Mouse (Mus musculus) heart, embryonic 13.5 days (tissue): ENCODE measurements around the gene 4931428F04Rik. TPM values are rescaled to one million over a fixed set of nuclear protein-coding genes. Genes with fewer than 3 reads are reported as not detected.
"Not testable (repeated sequence)": the region's sequence is repeated elsewhere in the genome, so short reads cannot be mapped to it uniquely, and the experiment has no call there.

ENCODE experiments used
- ATAC-seq: fragments of 200-750 bp; cut with Nextera tagmentation; 2 replicates; pipeline ENCODE4 v1.8.0; 2017; ENCODE audit warnings: moderate TSS enrichment; ENCODE audit not compliant: insufficient number of reproducible peaks, low FRiP score, low TSS enrichment; ENCODE audit errors: extremely low read depth
- H3K27ac ChIP-seq: fragments of 300-500 bp; sonication (generic); replicated peaks from 2 replicates; pipeline ENCODE4 v1.5.1; 2015; ENCODE audit warnings: moderate library complexity, mild to moderate bottlenecking, inconsistent platforms
- H3K27me3 ChIP-seq: fragments of 300-500 bp; sonication (generic); replicated peaks from 2 replicates; pipeline ENCODE4 v1.6.1; 2015; ENCODE audit warnings: mild to moderate bottlenecking, inconsistent platforms
- H3K36me3 ChIP-seq: fragments of 300-500 bp; sonication (generic); 2 replicates; pipeline ENCODE4 v1.6.1; 2015; ENCODE audit warnings: mild to moderate bottlenecking, inconsistent platforms
- H3K4me1 ChIP-seq: fragments of 300-500 bp; sonication (generic); 2 replicates; pipeline ENCODE4 v1.6.1; 2015; ENCODE audit warnings: inconsistent platforms
- H3K4me2 ChIP-seq: fragments of 300-500 bp; sonication (generic); 2 replicates; pipeline ENCODE4 v1.6.1; 2015; ENCODE audit warnings: inconsistent platforms, mild to moderate bottlenecking, moderate library complexity
- H3K4me3 ChIP-seq: fragments of 300-500 bp; sonication (generic); 2 replicates; pipeline ENCODE4 v1.5.1; 2015; ENCODE audit warnings: moderate library complexity, mild to moderate bottlenecking, inconsistent platforms
- H3K9ac ChIP-seq: fragments of 300-500 bp; sonication (generic); 2 replicates; pipeline ENCODE4 v1.6.1; 2015; ENCODE audit warnings: inconsistent platforms, mild to moderate bottlenecking, moderate library complexity
- H3K9me3 ChIP-seq: fragments of 300-500 bp; sonication (generic); 2 replicates; pipeline ENCODE4 v1.6.1; 2016; ENCODE audit warnings: inconsistent platforms
- WGBS: fragments of 180-500 bp; shearing (Covaris S2); methylation state at CpG from one replicate; pipeline ENCODE4 v1.1.7; 2015; ENCODE audit warnings: mixed read lengths; 5-methylcytosine and 5-hydroxymethylcytosine counted together
- microRNA counts: library from miRNA; unstranded; fragments of <30 nt; microRNA quantifications from one replicate; lab custom pipeline; 2016
- microRNA-seq: library from miRNA; unstranded; fragments of <30 nt; microRNA quantifications from one replicate; pipeline ENCODE4, GENCODE M21; 2016
- polyA plus RNA-seq: library from polyadenylated mRNA; unstranded; fragments of >200 nt; fragmentation: Nextera tagmentation; extraction: Ambion mirVana; gene quantifications from 2 replicates; pipeline ENCODE4 v1.2.1, GENCODE M21; 2015

The 4931428F04Rik gene
- polyA plus RNA-seq, 1 experiment from 2014 or later: 6.5 TPM

DNA sequence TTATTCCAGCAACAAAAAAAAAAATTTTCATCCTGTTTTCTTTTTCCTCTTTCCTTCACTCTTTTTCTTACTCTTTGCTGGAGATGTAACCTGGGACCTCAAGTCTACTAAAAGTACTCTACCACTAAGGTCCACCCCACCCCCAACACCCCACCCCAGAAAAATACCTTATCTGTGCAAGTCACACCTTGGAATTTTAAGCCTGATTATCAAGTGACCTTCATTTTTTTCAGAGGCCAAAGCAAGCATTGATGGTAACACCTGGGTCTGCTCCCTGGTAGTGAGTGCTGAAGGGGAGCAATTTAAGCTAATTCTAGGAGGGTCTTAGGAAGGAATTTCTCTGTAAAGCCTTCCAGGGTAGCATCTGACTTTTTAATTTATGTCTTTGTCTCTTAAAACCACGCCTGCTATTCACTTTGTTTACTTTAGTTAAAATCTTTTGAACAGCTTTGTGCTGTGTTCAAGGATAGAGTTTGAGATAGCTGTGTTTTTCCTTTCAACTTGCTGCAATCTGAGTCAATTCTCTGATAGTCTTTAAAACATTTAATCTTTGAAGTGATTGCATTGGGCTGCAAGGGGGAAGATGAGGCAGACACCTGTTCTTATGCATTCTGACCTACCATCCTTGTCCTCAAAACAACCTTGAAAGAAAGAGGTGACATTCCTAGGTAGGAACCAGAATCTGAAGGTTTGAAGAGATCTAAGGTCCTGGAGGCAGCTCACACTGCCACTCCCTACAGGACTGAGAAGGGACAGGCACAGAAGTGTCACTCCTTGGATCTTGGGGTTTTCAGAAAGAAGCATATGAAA, 56.3 kb downstream of the 4931428F04Rik start:
- H3K4me1 ChIP-seq: 0 out of 2 replicates have a peak, but pooled peaks cover 7% of the 10 kb centered on the region
- H3K4me2 ChIP-seq: no peak overlapping the region
- no peaks in the 10 kb centered on the region for H3K9me3 ChIP-seq
- no peak overlapping the region for H3K27ac ChIP-seq
- H3K27me3 ChIP-seq: no peaks in the 10 kb centered on the region
- no peak overlapping the region for H3K9ac ChIP-seq
- ATAC-seq: no peak
- peaks cover 20% of the 10 kb centered on the region for H3K36me3 ChIP-seq
- WGBS: 79% methylated on average over 1 of the region's 1 CpGs
- H3K4me3 ChIP-seq: no peak overlapping the region

DNA sequence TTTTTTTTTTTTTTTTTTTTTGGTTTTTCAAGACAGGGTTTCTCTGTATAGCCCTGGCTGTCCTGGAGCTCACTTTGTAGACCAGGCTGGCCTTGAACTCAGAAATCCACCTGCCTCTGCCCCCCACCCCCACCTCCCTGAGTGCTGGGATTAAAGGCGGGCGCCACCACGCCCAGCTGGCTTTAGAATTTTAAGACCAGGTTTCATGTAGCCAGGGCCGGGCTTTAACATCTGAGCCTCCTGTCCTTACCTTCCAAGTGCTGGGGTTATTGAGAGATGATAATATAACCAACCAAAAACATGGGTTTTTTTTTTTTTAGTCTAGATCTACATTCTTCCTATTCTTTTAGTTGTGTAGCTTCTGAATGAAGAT, 57.4 kb downstream of the 4931428F04Rik start:
- H3K36me3 ChIP-seq: peaks cover 19% of the 10 kb centered on the region
- ATAC-seq, H3K9me3 ChIP-seq, H3K9ac ChIP-seq, H3K4me2 ChIP-seq, H3K27me3 ChIP-seq, H3K4me1 ChIP-seq, H3K27ac ChIP-seq, H3K4me3 ChIP-seq: not testable (repeated sequence)
- 90% methylated on average over 4 of the region's 4 CpGs for WGBS

DNA sequence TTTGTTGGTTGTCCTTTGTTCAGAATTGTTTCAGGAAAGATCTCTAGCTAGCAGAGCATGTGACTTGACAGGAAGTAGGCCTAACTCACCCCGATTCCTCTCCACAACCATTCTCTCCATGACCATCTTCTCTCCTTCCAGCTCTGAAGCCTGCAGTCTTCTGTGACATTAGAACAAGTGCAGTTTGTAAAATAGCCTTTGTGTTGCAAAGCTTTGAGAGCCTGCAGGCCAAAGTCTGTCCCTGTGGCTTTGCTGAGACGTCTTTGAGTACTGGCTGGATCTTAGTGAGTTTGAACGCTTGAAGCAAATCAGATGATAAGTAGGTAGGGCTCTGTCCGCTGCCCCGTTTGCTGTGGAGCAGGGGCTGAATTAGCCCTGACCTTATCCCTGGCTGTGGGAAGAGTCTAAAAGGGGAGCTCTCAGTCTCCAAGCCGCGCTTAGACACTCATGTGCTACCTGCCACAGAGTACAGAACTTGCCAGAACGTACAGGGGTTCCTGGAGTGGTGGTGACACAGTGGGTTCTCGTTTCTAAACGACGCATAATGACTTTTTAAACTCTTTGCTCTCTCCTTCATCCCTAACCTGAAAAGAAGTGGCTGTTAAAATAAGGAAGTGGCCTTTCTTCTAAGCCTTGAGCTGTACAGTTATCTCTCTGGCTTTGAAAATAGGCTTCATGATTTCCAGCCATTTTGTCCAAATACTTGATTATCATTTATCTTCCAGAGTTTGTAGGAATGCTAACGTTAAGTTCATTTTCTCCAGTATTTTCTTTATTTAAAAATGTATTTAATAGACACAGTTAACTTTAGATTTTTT, 58.0 kb downstream of the 4931428F04Rik start:
- peaks cover 19% of the 10 kb centered on the region for H3K36me3 ChIP-seq
- no peak for ATAC-seq
- H3K4me2 ChIP-seq: no peak overlapping the region
- 80% methylated on average over 12 of the region's 12 CpGs for WGBS
- H3K9me3 ChIP-seq: no peaks in the 10 kb centered on the region
- no peak overlapping the region for H3K9ac ChIP-seq
- H3K27me3 ChIP-seq: no peaks in the 10 kb centered on the region
- H3K4me3 ChIP-seq: no peak overlapping the region
- 0 out of 2 replicates have a peak, but pooled peaks cover 7% of the 10 kb centered on the region for H3K4me1 ChIP-seq
- H3K27ac ChIP-seq: no peak overlapping the region

MicroRNAs encoded within 50 kb of the gene (microRNA counts, 519-probe panel; counts per million panel counts)
- 3,480 counts per million, percentile 70 among the panel's probes with 10 or more counts for microRNA mmu-miR-328 (lab: Ali Mortazavi, UCI)

Small RNAs within 50 kb of the gene (microRNA-seq; reads per million reads assigned to microRNA genes)
- gene Gm27320 (not detected), gene Mir328 (295 reads per million, percentile 68 among the genes with 10 or more reads in this experiment)

Other genes with a start within 250 kb of the 4931428F04Rik start
- not detected in 2 replicates for gene Ces3a, start 241.3 kb downstream of the 4931428F04Rik start, polyA plus RNA-seq
- not detected in 2 replicates for gene Ces3b, start 206.1 kb downstream of the 4931428F04Rik start, polyA plus RNA-seq
- gene Ces4a, start 158.1 kb downstream of the 4931428F04Rik start, polyA plus RNA-seq: not detected in 2 replicates
- gene Cbfb, start 119.2 kb downstream of the 4931428F04Rik start, polyA plus RNA-seq: 39.4 and 43.0 TPM in 2 replicates
- gene D230025D16Rik, start 64.7 kb downstream of the 4931428F04Rik start, polyA plus RNA-seq: 17.3 and 18.2 TPM in 2 replicates
- 11.8 and 14.5 TPM in 2 replicates for gene B3gnt9, start 34.7 kb downstream of the 4931428F04Rik start, polyA plus RNA-seq
- gene Tradd, start 25.3 kb downstream of the 4931428F04Rik start, polyA plus RNA-seq: 18.3 and 18.8 TPM in 2 replicates
- 3.2 and 3.3 TPM in 2 replicates for gene Fbxl8, start 25.2 kb downstream of the 4931428F04Rik start, polyA plus RNA-seq
- 0.15 TPM in 1 of 2 replicates, not detected in the other for gene Hsf4, start 20.1 kb downstream of the 4931428F04Rik start, polyA plus RNA-seq
- gene Nol3, start 13.7 kb downstream of the 4931428F04Rik start, polyA plus RNA-seq: 2.5 and 2.7 TPM in 2 replicates
- 15.5 and 15.9 TPM in 2 replicates for gene Exoc3l, start 6.2 kb upstream of the 4931428F04Rik start, polyA plus RNA-seq
- 58.7 and 59.3 TPM in 2 replicates for gene E2f4, start 7.8 kb upstream of the 4931428F04Rik start, polyA plus RNA-seq
- gene Elmo3, start 15.7 kb upstream of the 4931428F04Rik start, polyA plus RNA-seq: 2.3 and 2.6 TPM in 2 replicates
- gene Lrrc29, start 36.4 kb upstream of the 4931428F04Rik start, polyA plus RNA-seq: 0.96 and 1.2 TPM in 2 replicates
- 75.9 and 92.9 TPM in 2 replicates for gene Tmem208, start 36.5 kb upstream of the 4931428F04Rik start, polyA plus RNA-seq
- gene Fhod1, start 58.1 kb upstream of the 4931428F04Rik start, polyA plus RNA-seq: 1.9 and 2.0 TPM in 2 replicates
- gene Slc9a5, start 59.0 kb upstream of the 4931428F04Rik start, polyA plus RNA-seq: 1.3 and 1.4 TPM in 2 replicates
- 0.23 and 0.42 TPM in 2 replicates for gene Plekhg4, start 83.4 kb upstream of the 4931428F04Rik start, polyA plus RNA-seq
- not detected in 2 replicates for gene Kctd19, start 123.6 kb upstream of the 4931428F04Rik start, polyA plus RNA-seq
- 0.08 and 0.28 TPM in 2 replicates for gene Lrrc36, start 123.7 kb upstream of the 4931428F04Rik start, polyA plus RNA-seq
- 12.3 TPM in 2 replicates for gene Tppp3, start 181.7 kb upstream of the 4931428F04Rik start, polyA plus RNA-seq
- 21.8 and 22.3 TPM in 2 replicates for gene Zdhhc1, start 207.0 kb upstream of the 4931428F04Rik start, polyA plus RNA-seq
- gene Hsd11b2, start 228.9 kb upstream of the 4931428F04Rik start, polyA plus RNA-seq: 1.2 and 1.5 TPM in 2 replicates